Mouse (Mus musculus) embryonic facial prominence, embryonic 14.5 days (tissue): Measurements from ENCODE around the gene Tipin. TPM values are rescaled to one million over a fixed set of nuclear protein-coding genes. Genes with fewer than 3 reads are reported as not detected.
A peak's percentile ranks its signal among the peaks of the same experiment; 100 is the strongest.
"Not testable (repeated sequence)": the region's sequence is repeated elsewhere in the genome, so short reads cannot be mapped to it uniquely, and the experiment has no call there.

Source experiments
- ATAC-seq: fragments of 200-750 bp; cut with Nextera tagmentation; 2 replicates; pipeline ENCODE4 v1.8.0; 2017; ENCODE audit warnings: low read depth, moderate number of reproducible peaks, moderate TSS enrichment
- DNase-seq: peaks from one replicate; pipeline ENCODE4 v3.0.0-alpha.2; 2015; ENCODE audit warnings: low spot score
- H3K27ac ChIP-seq: fragments of 300-500 bp; sonication (generic); replicated peaks from 2 replicates; pipeline ENCODE4 v1.5.1; 2014; ENCODE audit warnings: low read depth, mild to moderate bottlenecking, low read length, moderate library complexity
- H3K27me3 ChIP-seq: fragments of 300-500 bp; sonication (generic); replicated peaks from 2 replicates; pipeline ENCODE4 v1.6.1; 2014; ENCODE audit warnings: low read length; ENCODE audit not compliant: control insufficient read depth, insufficient read depth
- H3K36me3 ChIP-seq: fragments of 300-500 bp; sonication (generic); 2 replicates; pipeline ENCODE4 v1.6.1; 2014; ENCODE audit warnings: low read length, mixed read lengths; ENCODE audit not compliant: control insufficient read depth, insufficient read depth
- H3K4me1 ChIP-seq: fragments of 300-500 bp; sonication (generic); 2 replicates; pipeline ENCODE4 v1.6.1; 2014; ENCODE audit warnings: antibody characterized with exemption, low read length; ENCODE audit not compliant: control insufficient read depth, insufficient read depth
- H3K4me2 ChIP-seq: fragments of 300-500 bp; sonication (generic); 2 replicates; pipeline ENCODE4 v1.6.1; 2014; ENCODE audit warnings: low read depth, mild to moderate bottlenecking, low read length, moderate library complexity, mixed read lengths
- H3K4me3 ChIP-seq: fragments of 300-500 bp; sonication (generic); 2 replicates; pipeline ENCODE4 v1.5.1; 2014; ENCODE audit warnings: low read depth, mild to moderate bottlenecking, low read length
- H3K9ac ChIP-seq: fragments of 300-500 bp; sonication (generic); 2 replicates; pipeline ENCODE4 v1.6.1; 2014; ENCODE audit warnings: low read depth, mild to moderate bottlenecking, low read length, moderate library complexity, mixed read lengths
- H3K9me3 ChIP-seq: fragments of 300-500 bp; sonication (generic); 2 replicates; pipeline ENCODE4 v1.6.1; 2016; ENCODE audit warnings: low read length; ENCODE audit not compliant: control insufficient read depth
- WGBS: fragments of 180-500 bp; shearing (Covaris S2); extraction: QIAGEN DNeasy Blood & Tissue Kit; methylation state at CpG from one replicate; pipeline ENCODE4 v1.1.7; 2014; 5-methylcytosine and 5-hydroxymethylcytosine counted together
- polyA plus RNA-seq: library from polyadenylated mRNA; unstranded; fragments of >200 nt; fragmentation: Nextera tagmentation; extraction: Ambion mirVana; gene quantifications from 2 replicates; pipeline ENCODE4 v1.2.1, GENCODE M21; 2014

Gene Tipin
- polyA plus RNA-seq, 1 experiment from 2014 or later = 168 TPM

- Histone ChIP-seq H3K36me3 (no peaks in the 10 kb centered on the region), H3K27me3 (no peaks in the 10 kb centered on the region), H3K9me3 (no peaks in the 10 kb centered on the region), H3K27ac (no peak overlapping the region), H3K4me1 (no peaks in the 10 kb centered on the region), H3K4me3 (no peak overlapping the region), H3K9ac (no peak overlapping the region), H3K4me2 (no peak overlapping the region)
- no peak for DNase-seq
- ATAC-seq = no peak
- 89% methylated on average over 4 of the region's 4 CpGs for WGBS
Observed at GRCm38 (mm10) chr9:64261023-64261422, 20.4 kb upstream of the Tipin start.

- DNase-seq (no peak), ATAC-seq (no peak)
- Histone ChIP-seq H3K4me1 (no peaks in the 10 kb centered on the region), H3K9ac (no peak overlapping the region), H3K4me3 (no peak overlapping the region), H3K36me3 (no peaks in the 10 kb centered on the region), H3K27ac (no peak overlapping the region), H3K9me3 (no peaks in the 10 kb centered on the region), H3K27me3 (no peaks in the 10 kb centered on the region), H3K4me2 (no peak overlapping the region)
- 39% methylated on average over 1 of the region's 1 CpGs for WGBS
Observed at GRCm38 (mm10) chr9:64264813-64265212, 16.6 kb upstream of the Tipin start.

GRCm38 (mm10) chr9:64267231-64267630 is 14.2 kb upstream of the Tipin start:
- H3K4me1 ChIP-seq = no peaks in the 10 kb centered on the region
- no peaks in the 10 kb centered on the region for H3K27me3 ChIP-seq
- no peak overlapping the region for H3K27ac ChIP-seq
- WGBS = 86% methylated on average over 1 of the region's 1 CpGs
- no peak overlapping the region for H3K4me3 ChIP-seq
- ATAC-seq = no peak
- H3K4me2 ChIP-seq = no peak overlapping the region
- no peak for DNase-seq
- no peak overlapping the region for H3K9ac ChIP-seq
- H3K36me3 ChIP-seq = no peaks in the 10 kb centered on the region
- no peaks in the 10 kb centered on the region for H3K9me3 ChIP-seq

- WGBS = 77% methylated on average over 10 of the region's 10 CpGs
- H3K4me3 ChIP-seq = no peak overlapping the region
Observed at GRCm38 (mm10) chr9:64268196-64268595, 13.2 kb upstream of the Tipin start.

GRCm38 (mm10) chr9:64268836-64269235 is 12.5 kb upstream of the Tipin start:
- H3K4me3 ChIP-seq, H3K9ac ChIP-seq, H3K4me1 ChIP-seq, H3K36me3 ChIP-seq, H3K9me3 ChIP-seq, H3K27ac ChIP-seq, H3K27me3 ChIP-seq, H3K4me2 ChIP-seq, ATAC-seq, DNase-seq: not testable (repeated sequence)
- 95% methylated on average over 8 of the region's 8 CpGs for WGBS

More at GRCm38 (mm10) chr9:64268196-64268595, 13.2 kb upstream of the Tipin start:
- Histone ChIP-seq H3K9me3 (no peaks in the 10 kb centered on the region), H3K9ac (no peak overlapping the region), H3K36me3 (no peaks in the 10 kb centered on the region), H3K27ac (no peak overlapping the region), H3K4me2 (no peak overlapping the region), H3K27me3 (no peaks in the 10 kb centered on the region), H3K4me1 (no peaks in the 10 kb centered on the region)
- DNase-seq (no peak), ATAC-seq (no peak)

- no peaks in the 10 kb centered on the region for H3K27me3 ChIP-seq
- no peak overlapping the region for H3K27ac ChIP-seq
- no peak overlapping the region for H3K4me2 ChIP-seq
- 58% methylated on average over 3 of the region's 3 CpGs for WGBS
- H3K9me3 ChIP-seq = no peaks in the 10 kb centered on the region
- H3K4me1 ChIP-seq = no peaks in the 10 kb centered on the region
- no peak overlapping the region for H3K4me3 ChIP-seq
- ATAC-seq (no peak), DNase-seq (no peak)
- no peak overlapping the region for H3K9ac ChIP-seq
- H3K36me3 ChIP-seq = no peaks in the 10 kb centered on the region
Observed at GRCm38 (mm10) chr9:64271249-64271648, 10.1 kb upstream of the Tipin start.

GRCm38 (mm10) chr9:64272611-64273010 is 8.8 kb upstream of the Tipin start:
- no peak for ATAC-seq
- peak; percentile 13 for DNase-seq
- Histone ChIP-seq H3K9me3 (no peaks in the 10 kb centered on the region), H3K4me2 (no peak overlapping the region), H3K4me3 (no peak overlapping the region), H3K27me3 (no peaks in the 10 kb centered on the region), H3K9ac (no peak overlapping the region), H3K36me3 (no peaks in the 10 kb centered on the region), H3K4me1 (no peaks in the 10 kb centered on the region), H3K27ac (no peak overlapping the region)
- WGBS = 35% methylated on average over 7 of the region's 7 CpGs

- no peaks in the 10 kb centered on the region for H3K9me3 ChIP-seq
- no peak overlapping the region for H3K4me3 ChIP-seq
- H3K27me3 ChIP-seq = no peaks in the 10 kb centered on the region
- no peaks in the 10 kb centered on the region for H3K4me1 ChIP-seq
- ATAC-seq (no peak), DNase-seq (no peak)
- no peak overlapping the region for H3K4me2 ChIP-seq
- no peak overlapping the region for H3K27ac ChIP-seq
- no peak overlapping the region for H3K9ac ChIP-seq
- no peaks in the 10 kb centered on the region for H3K36me3 ChIP-seq
- WGBS = 61% methylated on average over 4 of the region's 4 CpGs
Observed at GRCm38 (mm10) chr9:64273757-64274156, 7.6 kb upstream of the Tipin start.

- no peak for ATAC-seq
- no peak overlapping the region for H3K4me3 ChIP-seq
- H3K4me2 ChIP-seq = no peak overlapping the region
- 56% methylated on average over 4 of the region's 4 CpGs for WGBS
- H3K4me1 ChIP-seq = no peaks in the 10 kb centered on the region
- no peak overlapping the region for H3K27ac ChIP-seq
- no peaks in the 10 kb centered on the region for H3K36me3 ChIP-seq
- DNase-seq = no peak
- H3K27me3 ChIP-seq = no peaks in the 10 kb centered on the region
- no peak overlapping the region for H3K9ac ChIP-seq
- H3K9me3 ChIP-seq = no peaks in the 10 kb centered on the region
Observed at GRCm38 (mm10) chr9:64274291-64274690, 7.1 kb upstream of the Tipin start.
